Mouse (Mus musculus): ENCODE measurements around the gene Adk.

DNA sequence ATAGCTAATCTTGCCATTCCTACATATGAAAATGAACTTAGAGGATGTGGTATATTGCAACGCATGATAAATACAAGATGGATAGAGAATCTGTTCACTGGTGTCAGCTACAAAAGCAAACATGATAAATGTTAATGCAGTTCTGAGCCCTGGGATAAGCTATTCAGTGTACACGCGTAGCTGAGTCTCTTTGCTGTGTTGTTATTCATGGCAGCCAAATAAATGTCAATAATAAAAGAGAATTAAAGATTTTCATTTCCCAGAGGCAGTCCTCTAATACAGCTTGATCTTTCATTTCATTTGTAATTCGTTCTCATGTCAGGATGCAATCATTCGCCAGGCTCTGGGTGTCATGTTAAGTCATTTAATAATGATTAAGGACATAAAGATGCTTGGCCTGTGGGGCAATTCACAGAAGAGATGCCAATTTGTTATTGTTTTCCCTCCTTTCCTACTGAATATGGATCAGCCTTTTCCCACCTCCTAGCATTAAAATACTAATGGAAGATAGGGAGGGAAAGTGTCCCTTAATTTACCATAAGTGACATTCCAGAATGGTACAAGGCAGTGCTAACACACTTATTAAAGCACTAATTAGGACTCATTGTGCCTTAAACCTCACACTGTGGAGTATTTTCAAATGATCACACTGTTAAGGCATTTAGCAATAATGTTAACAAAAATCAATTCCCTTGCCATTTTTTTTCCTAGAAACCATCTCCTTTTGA is 331.5 kb downstream of the Adk start:
- TF ChIP-seq CTCF (IDR thresholded peaks at IDR 0.05; ENCODE audit: insufficient read depth, low read length) (no peak), POLR2A (IDR thresholded peaks at IDR 0.05; ENCODE audit: borderline replicate concordance, extremely low read depth, low read depth, low read length) (no peak)

All from lung, adult 2 months (tissue).